Mouse (Mus musculus) mouse trophoblast stem cell (cell line): Measurements from ENCODE around the gene Tspan9.

Experiments
- in situ Hi-C, 2 experiments: fragments of 300-500 bp; cut with MseI, MboI; formaldehyde crosslinking; loops; 2 replicates in 1 of 2; 3 replicates in 1 of 2; pipeline ENCODE4 v1.15.1; 2025

The Tspan9 gene

GRCm38 (mm10) chr6:127986357-127986756 is 157.0 kb downstream of the Tspan9 start:
- in situ Hi-C loops = no loop called here

GRCm38 (mm10) chr6:127981176-127981575 is 162.2 kb downstream of the Tspan9 start:
- in situ Hi-C loops = no loop called here

GRCm38 (mm10) chr6:127980381-127981045 is 162.9 kb downstream of the Tspan9 start:
- in situ Hi-C loops = no loop called here

GRCm38 (mm10) chr6:127979831-127980230 is 163.6 kb downstream of the Tspan9 start:
- in situ Hi-C loops = no loop called here

- in situ Hi-C loops = no loop called here
Observed at GRCm38 (mm10) chr6:127978941-127979340, 164.5 kb downstream of the Tspan9 start.

GRCm38 (mm10) chr6:127976695-127977094 is 166.7 kb downstream of the Tspan9 start:
- in situ Hi-C loops = no loop called here

- in situ Hi-C loops = no loop called here
Observed at GRCm38 (mm10) chr6:127974000-127974399, 169.4 kb downstream of the Tspan9 start.

- in situ Hi-C loops = no loop called here
Observed at GRCm38 (mm10) chr6:127973553-127973952, 169.8 kb downstream of the Tspan9 start.

- in situ Hi-C loops = no loop called here
Observed at GRCm38 (mm10) chr6:127971931-127972330, 171.5 kb downstream of the Tspan9 start.

GRCm38 (mm10) chr6:127970848-127971247 is 172.5 kb downstream of the Tspan9 start:
- in situ Hi-C loops = no loop called here

GRCm38 (mm10) chr6:127970120-127970519 is 173.3 kb downstream of the Tspan9 start:
- in situ Hi-C loops = no loop called here

- in situ Hi-C loops = no loop called here
Observed at GRCm38 (mm10) chr6:127969709-127970108, 173.7 kb downstream of the Tspan9 start.

GRCm38 (mm10) chr6:127965497-127965896 is 177.9 kb downstream of the Tspan9 start:
- in situ Hi-C loops = no loop called here

GRCm38 (mm10) chr6:127960203-127960602 is 183.2 kb downstream of the Tspan9 start:
- in situ Hi-C loops = no loop called here

- in situ Hi-C loops = no loop called here
Observed at GRCm38 (mm10) chr6:127956172-127956571, 187.2 kb downstream of the Tspan9 start.

GRCm38 (mm10) chr6:127953071-127953470 is 190.3 kb downstream of the Tspan9 start:
- in situ Hi-C loops = no loop called here

GRCm38 (mm10) chr6:127949885-127950284 is 193.5 kb downstream of the Tspan9 start:
- in situ Hi-C loops = no loop called here

GRCm38 (mm10) chr6:127948656-127949055 is 194.7 kb downstream of the Tspan9 start:
- in situ Hi-C loops = no loop called here

GRCm38 (mm10) chr6:127945725-127946124 is 197.7 kb downstream of the Tspan9 start:
- in situ Hi-C loops = no loop called here

- in situ Hi-C loops = no loop called here
Observed at GRCm38 (mm10) chr6:127942421-127942820, 201.0 kb downstream of the Tspan9 start.

- in situ Hi-C loops = no loop called here
Observed at GRCm38 (mm10) chr6:127935105-127935504, 208.3 kb downstream of the Tspan9 start.

GRCm38 (mm10) chr6:127933841-127934240 is 209.6 kb downstream of the Tspan9 start:
- in situ Hi-C loops = no loop called here

GRCm38 (mm10) chr6:127932697-127933096 is 210.7 kb downstream of the Tspan9 start:
- in situ Hi-C loops = no loop called here

GRCm38 (mm10) chr6:127928682-127929081 is 214.7 kb downstream of the Tspan9 start:
- in situ Hi-C loops = no loop called here
